In genomic region chr13:30656909-30657308, GRCm38 (mm10) we compare ENCODE assay signal across 1 mouse cellular context.
TF ChIP-seq lines count a peak whose summit lies in the region.

No protein-coding gene starts in this region.

TF ChIP-seq in CH12.LX, 34 proteins besides CTCF, POLR2A, EP300 and RAD21 (continued from another document):
- TF ChIP-seq TCF12 (IDR thresholded peaks at IDR 0.05; ENCODE audit: low read depth, low read length): peak; percentile 81
